Mouse (Mus musculus) limb, embryonic 11.5 days (tissue): ENCODE measurements around the gene Wdr83. TPM values are rescaled to one million over a fixed set of nuclear protein-coding genes. Genes with fewer than 3 reads are reported as not detected.

Experiments used
- ATAC-seq: fragments of 200-750 bp; cut with Nextera tagmentation; 2 replicates; pipeline ENCODE4 v1.8.0; 2017; ENCODE audit warnings: low read depth; ENCODE audit not compliant: insufficient number of reproducible peaks, low FRiP score, low TSS enrichment
- DNase-seq: peaks from one replicate; pipeline ENCODE4 v3.0.0-alpha.2; 2015; ENCODE audit warnings: low spot score
- H3K27ac ChIP-seq: fragments of 300-500 bp; sonication (generic); replicated peaks from 2 replicates; pipeline ENCODE4 v1.5.1; 2014; ENCODE audit warnings: low read depth, mild to moderate bottlenecking, low read length
- H3K27me3 ChIP-seq: fragments of 300-500 bp; sonication (generic); 2 replicates; pipeline ENCODE4 v1.6.1; 2014; ENCODE audit warnings: mild to moderate bottlenecking, low read length, mixed read lengths; ENCODE audit not compliant: control insufficient read depth, insufficient read depth
- H3K36me3 ChIP-seq: fragments of 300-500 bp; sonication (generic); 2 replicates; pipeline ENCODE4 v1.6.1; 2014; ENCODE audit warnings: mild to moderate bottlenecking, low read length, moderate library complexity, mixed read lengths; ENCODE audit not compliant: control insufficient read depth, insufficient read depth
- H3K4me1 ChIP-seq: fragments of 300-500 bp; sonication (generic); 2 replicates; pipeline ENCODE4 v1.6.1; 2014; ENCODE audit warnings: low read length, mixed read lengths; ENCODE audit not compliant: control insufficient read depth, insufficient read depth
- H3K4me2 ChIP-seq: fragments of 300-500 bp; sonication (generic); 2 replicates; pipeline ENCODE4 v1.6.1; 2014; ENCODE audit warnings: low read depth, mild to moderate bottlenecking, moderate library complexity; ENCODE audit not compliant: severe bottlenecking
- H3K4me3 ChIP-seq: fragments of 300-500 bp; sonication (generic); 2 replicates; pipeline ENCODE4 v1.5.1; 2014; ENCODE audit warnings: low read depth, low read length
- H3K9ac ChIP-seq: fragments of 300-500 bp; sonication (generic); 2 replicates; pipeline ENCODE4 v1.6.1; 2014; ENCODE audit warnings: mild to moderate bottlenecking, low read length
- H3K9me3 ChIP-seq: fragments of 300-500 bp; sonication (generic); 2 replicates; pipeline ENCODE4 v1.6.1; 2016; ENCODE audit warnings: low read length; ENCODE audit not compliant: control insufficient read depth
- WGBS: fragments of 180-500 bp; shearing (Covaris S2); extraction: QIAGEN DNeasy Blood & Tissue Kit; methylation state at CpG from one replicate; pipeline ENCODE4 v1.1.7; 2014; 5-methylcytosine and 5-hydroxymethylcytosine counted together
- polyA plus RNA-seq: library from polyadenylated mRNA; unstranded; fragments of >200 nt; fragmentation: Nextera tagmentation; extraction: Ambion mirVana; gene quantifications from 2 replicates; pipeline ENCODE4 v1.2.1, GENCODE M21; 2014

The Wdr83 gene
- polyA plus RNA-seq, 1 experiment from 2014 or later, result 57.7 TPM

GRCm38 (mm10) chr8:85074167-85074566, 6.9 kb downstream of the Wdr83 start:
- Histone ChIP-seq H3K27me3 (no peaks in the 10 kb centered on the region), H3K9ac (no peak overlapping the region), H3K4me1 (no peaks in the 10 kb centered on the region), H3K4me3 (no peak overlapping the region), H3K36me3 (peaks cover 8% of the 10 kb centered on the region; the same call in 1 of the 2 replicates), H3K4me2 (no peak overlapping the region), H3K9me3 (no peaks in the 10 kb centered on the region), H3K27ac (no peak overlapping the region)
- ATAC-seq (no peak), DNase-seq (no peak)
- 80% methylated on average over 10 of the region's 10 CpGs for WGBS

- H3K4me2 ChIP-seq, result no peak overlapping the region
- H3K4me3 ChIP-seq, result no peak overlapping the region
- DNase-seq (no peak), ATAC-seq (no peak)
- no peak overlapping the region for H3K27ac ChIP-seq
- 89% methylated on average over 15 of the region's 15 CpGs for WGBS
- no peaks in the 10 kb centered on the region for H3K4me1 ChIP-seq
- no peak overlapping the region for H3K9ac ChIP-seq
- no peaks in the 10 kb centered on the region for H3K27me3 ChIP-seq
- H3K36me3 ChIP-seq, result peaks cover 8% of the 10 kb centered on the region; the same call in 1 of the 2 replicates
- no peaks in the 10 kb centered on the region for H3K9me3 ChIP-seq
Measured at GRCm38 (mm10) chr8:85073041-85073612, 8.0 kb downstream of the Wdr83 start.

- Histone ChIP-seq H3K9me3 (no peaks in the 10 kb centered on the region), H3K9ac (peak overlapping the region; percentile 74), H3K27ac (peak overlapping the region; percentile 91; the same call in 1 of the 2 replicates), H3K27me3 (no peaks in the 10 kb centered on the region), H3K4me2 (peak overlapping the region; percentile 64), H3K4me3 (peak overlapping the region; percentile 90), H3K4me1 (no peaks in the 10 kb centered on the region), H3K36me3 (peaks cover 8% of the 10 kb centered on the region; the same call in 1 of the 2 replicates)
- 36% methylated on average over 9 of the region's 9 CpGs for WGBS
- ATAC-seq, result 0 out of 2 replicates have a peak, but pooled peaks have one; percentile 10
- no peak for DNase-seq
Measured at GRCm38 (mm10) chr8:85072364-85072929, 8.7 kb downstream of the Wdr83 start.

GRCm38 (mm10) chr8:85071514-85072281, 9.4 kb downstream of the Wdr83 start, which contains the start of gene Dhps:
TSS of gene Dhps (plus strand) at chr8:85071757.
- under 1% methylated on average over 64 of the region's 68 CpGs for WGBS
- Histone ChIP-seq H3K4me1 (no peaks in the 10 kb centered on the region), H3K4me2 (peak within 1 kb of the TSS; percentile 64), H3K27ac (peak within 1 kb of the TSS; percentile 91), H3K36me3 (peaks cover 8% of the 10 kb centered on the region; the same call in 1 of the 2 replicates), H3K9ac (peak within 1 kb of the TSS; percentile 74), H3K4me3 (peak within 1 kb of the TSS; percentile 90), H3K9me3 (no peaks in the 10 kb centered on the region), H3K27me3 (no peaks in the 10 kb centered on the region)
- peak; percentile 85 for ATAC-seq
- peak; percentile 93 for DNase-seq

GRCm38 (mm10) chr8:85071041-85071440, 10.1 kb downstream of the Wdr83 start:
- Histone ChIP-seq H3K4me2 (peak overlapping the region; percentile 64), H3K27me3 (no peaks in the 10 kb centered on the region), H3K9me3 (no peaks in the 10 kb centered on the region), H3K36me3 (peaks cover 8% of the 10 kb centered on the region; the same call in 1 of the 2 replicates), H3K9ac (peak overlapping the region; percentile 74), H3K4me1 (no peaks in the 10 kb centered on the region), H3K4me3 (peak overlapping the region; percentile 90; the same call in 1 of the 2 replicates), H3K27ac (no peak overlapping the region)
- ATAC-seq (no peak), DNase-seq (no peak)
- 87% methylated on average over 5 of the region's 5 CpGs for WGBS

- H3K4me2 ChIP-seq, result no peak within 1 kb of the TSS
- peaks cover 4% of the 10 kb centered on the region; the same call in 1 of the 2 replicates for H3K36me3 ChIP-seq
- no peak within 1 kb of the TSS; the same call in 1 of the 2 replicates for H3K4me3 ChIP-seq
- H3K9ac ChIP-seq, result no peak within 1 kb of the TSS
- H3K27me3 ChIP-seq, result no peaks in the 10 kb centered on the region
- no peaks in the 10 kb centered on the region for H3K9me3 ChIP-seq
- H3K27ac ChIP-seq, result no peak within 1 kb of the TSS
- ATAC-seq (no peak), DNase-seq (no peak)
- no peaks in the 10 kb centered on the region for H3K4me1 ChIP-seq
Measured at GRCm38 (mm10) chr8:85067982-85068381, 13.1 kb downstream of the Wdr83 start, which contains the start of gene Gm5741. TSS of gene Gm5741 (minus strand) at chr8:85067982.

- Histone ChIP-seq H3K9ac (no peak overlapping the region), H3K9me3 (no peaks in the 10 kb centered on the region), H3K36me3 (peaks cover 4% of the 10 kb centered on the region; the same call in 1 of the 2 replicates), H3K4me1 (no peaks in the 10 kb centered on the region), H3K4me2 (no peak overlapping the region), H3K4me3 (no peak overlapping the region), H3K27ac (no peak overlapping the region), H3K27me3 (no peaks in the 10 kb centered on the region)
- 89% methylated on average over 2 of the region's 2 CpGs for WGBS
- ATAC-seq (no peak), DNase-seq (no peak)
Measured at GRCm38 (mm10) chr8:85067155-85067554, 14.0 kb downstream of the Wdr83 start.

GRCm38 (mm10) chr8:85065213-85065612, 15.9 kb downstream of the Wdr83 start:
- Histone ChIP-seq H3K27ac (no peak overlapping the region), H3K9ac (no peak overlapping the region), H3K36me3 (peaks cover 4% of the 10 kb centered on the region; the same call in 1 of the 2 replicates), H3K4me3 (no peak overlapping the region), H3K4me1 (no peaks in the 10 kb centered on the region), H3K4me2 (no peak overlapping the region), H3K9me3 (no peaks in the 10 kb centered on the region), H3K27me3 (no peaks in the 10 kb centered on the region)
- no peak for ATAC-seq
- WGBS, result 43% methylated on average over 2 of the region's 2 CpGs
- DNase-seq, result no peak
